ENCODE assay signal across 16 mouse cellular contexts in genomic region chrX:153254256-153254655, GRCm38 (mm10).
"Had no signal": no experiment of that assay in that cellular context is flagged by ENCODE, and none has a peak within 500 bp of the region (broad histone marks: within the 10 kb centered on the region; RNA-seq: fewer than 3 reads in every experiment).

No protein-coding gene starts in this region.

- H3K27ac ChIP-seq: neural tube, embryonic 13.5 days; neural tube, embryonic 15.5 days; stomach, embryonic 15.5 days; stomach, postnatal 0 days had no signal

- H3K36me3 ChIP-seq: neural tube, embryonic 13.5 days; neural tube, embryonic 15.5 days; stomach, embryonic 15.5 days had no signal

- H3K9ac ChIP-seq: neural tube, embryonic 13.5 days; neural tube, embryonic 15.5 days; stomach, embryonic 15.5 days had no signal

- H3K4me3 ChIP-seq: neural tube, embryonic 13.5 days; neural tube, embryonic 15.5 days; stomach, embryonic 15.5 days had no signal

- H3K27me3 ChIP-seq: neural tube, embryonic 13.5 days; neural tube, embryonic 15.5 days; stomach, embryonic 15.5 days had no signal

- H3K4me2 ChIP-seq: neural tube, embryonic 13.5 days; neural tube, embryonic 15.5 days; stomach, embryonic 15.5 days had no signal

- DNase-seq: retina, postnatal 1 day; right cerebral cortex, adult 18-20 months; right cerebral cortex, postnatal 14 days; right cerebral cortex, postnatal 25 days; right cerebral cortex, postnatal 4 days; spleen, adult 18-20 months; thymus, adult 18-20 months; thymus, adult 2 months; thymus, postnatal 14 days; thymus, postnatal 25 days; thymus, postnatal 36 days; thymus, postnatal 4 days had no signal

- H3K4me1 ChIP-seq: neural tube, embryonic 13.5 days; neural tube, embryonic 15.5 days; stomach, embryonic 15.5 days had no signal

- H3K9me3 ChIP-seq: neural tube, embryonic 13.5 days; neural tube, embryonic 15.5 days; stomach, embryonic 15.5 days had no signal
